Comparison of ENCODE assay signal across 22 mouse cellular contexts in the genomic region with DNA sequence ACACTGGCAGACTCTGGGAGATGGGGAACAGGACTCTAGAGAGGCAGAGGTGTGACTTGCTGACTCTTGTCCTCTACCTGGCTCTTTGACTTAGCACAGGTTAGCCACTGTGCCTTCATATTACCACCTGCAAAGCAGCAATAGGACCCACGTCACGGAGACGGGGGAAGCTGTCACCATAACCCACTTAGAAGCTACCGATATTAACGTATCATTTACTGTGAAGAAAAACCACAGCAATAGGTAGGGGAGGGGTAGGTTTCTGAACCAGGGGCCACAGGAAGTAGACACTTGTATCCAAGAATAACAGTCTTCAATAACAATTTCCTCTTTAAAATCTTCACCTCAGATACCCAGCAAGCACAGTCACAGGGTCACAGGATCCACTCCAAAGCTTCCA. TPM values are rescaled to one million over a fixed set of nuclear protein-coding genes. Genes with fewer than 3 reads are reported as not detected.
DNase-seq lines count a peak whose midpoint lies in the region; ATAC-seq and TF ChIP-seq lines count a peak whose summit lies in the region.
"Had no signal": no experiment of that assay in that cellular context is flagged by ENCODE, and none has a peak within 500 bp of the region (broad histone marks: within the 10 kb centered on the region; RNA-seq: fewer than 3 reads in every experiment).

No protein-coding gene starts in this region.

- peaks cover 7% of the 10 kb centered on the region for H3K4me1 ChIP-seq in spleen, adult 2 months (ENCODE audit: control insufficient read depth, insufficient read depth, insufficient read length)

- WGBS in spleen, adult 2 months: 6% methylated on average over 5 of the region's 5 CpGs

- no peak for TF ChIP-seq CTCF in spleen, adult 2 months (IDR thresholded peaks at IDR 0.05; ENCODE audit: extremely low read depth, insufficient read depth, insufficient read length, insufficient replicate concordance)

- no peak for DNase-seq in spleen, adult 2 months (ENCODE audit: low read depth in 1 of 2, low spot score in 2 of 2)
- DNase-seq in spleen, adult 18-20 months: no peak
- DNase-seq in heart, adult 8-10 months (ENCODE audit: low spot score): no peak
- DNase-seq in neural tube, embryonic 10.5 days (ENCODE audit: extremely low spot score, low spot score): no peak
- no peak for DNase-seq in kidney, postnatal 4 days
- DNase-seq: cerebellum, adult 11-12 months; cerebellum, postnatal 10 days; gastrocnemius, postnatal 10 days; heart, adult 11 months; heart, postnatal 10 days; kidney, adult 11 months; layer of hippocampus, postnatal 36 days; lung, postnatal 4 days; thymus, postnatal 4 days had no signal

- no peaks in the 10 kb centered on the region for H3K27me3 ChIP-seq in spleen, adult 2 months (ENCODE audit: control insufficient read depth, insufficient read depth, low read length)
- H3K27me3 ChIP-seq: midbrain, embryonic 15.5 days had no signal

- ATAC-seq in CD4-positive, CD25-positive, alpha-beta regulatory T cell, adult 4 months: peak; percentile 96
- ATAC-seq in inflammation-experienced regulatory T-cells, adult 6 months: peak; percentile 95
- ATAC-seq: hindbrain, postnatal 0 days; midbrain, embryonic 15.5 days had no signal

- no peak overlapping the region for H3K4me3 ChIP-seq in spleen, adult 2 months (ENCODE audit: extremely low read depth, insufficient read depth, insufficient read length)
- H3K4me3 ChIP-seq: embryonic facial prominence, embryonic 12.5 days; heart, embryonic 12.5 days; midbrain, embryonic 15.5 days; myocyte; neural tube, embryonic 15.5 days had no signal

- peak overlapping the region; percentile 10; the same call in 1 of the 2 replicates for H3K27ac ChIP-seq in spleen, adult 2 months (ENCODE audit: insufficient read depth, low read length)
- H3K27ac ChIP-seq: embryonic facial prominence, embryonic 12.5 days; hindbrain, postnatal 0 days; midbrain, embryonic 15.5 days; neural tube, embryonic 15.5 days had no signal

- peaks cover 13% of the 10 kb centered on the region for H3K36me3 ChIP-seq in spleen, adult 2 months (ENCODE audit: control insufficient read depth, insufficient read depth, low read length)

- no peak for TF ChIP-seq POLR2A in spleen, adult 2 months (IDR thresholded peaks at IDR 0.05; ENCODE audit: low read depth, low read length)

RNA-seq across cellular contexts. Expression of a gene that starts 10.2 kb away (rescaled TPM):
- 17.2 and 23.5 TPM in 2 replicates for polyA plus RNA-seq in spleen, adult 2 months (2012; rRNA removed)
- 1 to 10 TPM; 1.7 to 3.7 TPM for polyA plus RNA-seq in CD4-positive, CD25-positive, alpha-beta regulatory T cell, adult 4 months (2017; shearing (Covaris generic))
- 1 to 10 TPM; 2.0 to 3.6 (median 2.3) TPM for polyA plus RNA-seq in inflammation-experienced regulatory T-cells, adult 6 months (2017; shearing (Covaris generic))
- 10 to 100 TPM in 1 of 4 experiments, 1 to 10 TPM in 3; 5.2 to 12.8 (median 8.4) TPM for total RNA-seq in heart, adult 8-10 months (2022)

RNA-seq across cellular contexts. Expression of a gene that starts 35.0 kb away (rescaled TPM):
- 4.5 and 5.6 TPM in 2 replicates for polyA plus RNA-seq in spleen, adult 2 months (2012; rRNA removed)
- 1 to 10 TPM; 4.0 to 6.7 TPM for polyA plus RNA-seq in CD4-positive, CD25-positive, alpha-beta regulatory T cell, adult 4 months (2017; shearing (Covaris generic))
- 1 to 10 TPM; 6.5 to 7.6 (median 7.5) TPM for polyA plus RNA-seq in inflammation-experienced regulatory T-cells, adult 6 months (2017; shearing (Covaris generic))
- 1 to 10 TPM; 3.6 to 4.9 (median 4.6) TPM for total RNA-seq in heart, adult 8-10 months (2022)

RNA-seq across cellular contexts. Expression of a gene that starts 53.0 kb away (rescaled TPM):
- polyA plus RNA-seq in spleen, adult 2 months (2012; rRNA removed): 1.8 and 2.1 TPM in 2 replicates
- 1 to 10 TPM; 1.4 to 1.5 TPM for polyA plus RNA-seq in CD4-positive, CD25-positive, alpha-beta regulatory T cell, adult 4 months (2017; shearing (Covaris generic))
- polyA plus RNA-seq in inflammation-experienced regulatory T-cells, adult 6 months (2017; shearing (Covaris generic)): 1 to 10 TPM in 2 of 3 experiments, under 1 TPM in 1; 0.83 to 1.6 (median 1.0) TPM
- total RNA-seq in heart, adult 8-10 months (2022): 1 to 10 TPM; 2.0 to 3.9 (median 2.9) TPM
